Mouse (Mus musculus) thymus, adult 2 months (tissue): Measurements from ENCODE around the gene Bcdin3d. TPM values are rescaled to one million over a fixed set of nuclear protein-coding genes. Genes with fewer than 3 reads are reported as not detected.

ENCODE experiments used
- DNase-seq: peaks from one replicate; pipeline ENCODE4 v3.0.0; 2021
- H3K27ac ChIP-seq: fragments of 200-500 bp; 2 replicates; pipeline ENCODE4 v1.5.1; 2012; ENCODE audit warnings: low read length, control low read depth; ENCODE audit not compliant: control insufficient read depth, insufficient read depth
- H3K27me3 ChIP-seq: fragments of 200-500 bp; 2 replicates; pipeline ENCODE4 v1.6.1; 2012; ENCODE audit warnings: mild to moderate bottlenecking, low read length, moderate library complexity, mixed read lengths; ENCODE audit not compliant: control insufficient read depth, insufficient read depth
- H3K36me3 ChIP-seq: fragments of 200-500 bp; 2 replicates; pipeline ENCODE4 v1.6.1; 2012; ENCODE audit warnings: mild to moderate bottlenecking, low read length, moderate library complexity; ENCODE audit not compliant: control insufficient read depth, insufficient read depth
- H3K4me1 ChIP-seq: fragments of 200-500 bp; replicated peaks from 2 replicates; pipeline ENCODE4 v1.6.1; 2012; ENCODE audit warnings: low read length; ENCODE audit not compliant: control insufficient read depth, insufficient read depth
- H3K4me3 ChIP-seq: fragments of 200-500 bp; 2 replicates; pipeline ENCODE4 v1.5.1; 2012; ENCODE audit warnings: mild to moderate bottlenecking, low read length, control low read depth, moderate library complexity; ENCODE audit not compliant: control insufficient read depth, insufficient read depth
- CTCF ChIP-seq: fragments of 200-500 bp; IDR thresholded peaks from 2 replicates; pipeline ENCODE4 v1.5.1; 2012; ENCODE audit warnings: mild to moderate bottlenecking, control low read depth, low read length, moderate library complexity, borderline replicate concordance; ENCODE audit not compliant: control insufficient read depth, poor library complexity, insufficient read depth; ENCODE audit errors: extremely low read depth
- POLR2A ChIP-seq: fragments of 200-500 bp; IDR thresholded peaks from 2 replicates; pipeline ENCODE4 v1.6.1; 2012; ENCODE audit warnings: mild to moderate bottlenecking, low read length, control low read depth, moderate library complexity; ENCODE audit not compliant: control insufficient read depth, poor library complexity, insufficient read depth; ENCODE audit errors: extremely low read depth
- WGBS: fragments of 180-500 bp; shearing (Covaris S2); methylation state at CpG from one replicate; pipeline ENCODE4 v1.1.7; 2018; 5-methylcytosine and 5-hydroxymethylcytosine counted together
- polyA plus RNA-seq: library from polyadenylated mRNA; depleted of rRNA; stranded (reverse); fragments of >200 nt; gene quantifications from 2 replicates; pipeline ENCODE4 v1.2.3, GENCODE M21; 2012

The Bcdin3d gene
- polyA plus RNA-seq, 1 experiment, result 12.4 TPM

DNA sequence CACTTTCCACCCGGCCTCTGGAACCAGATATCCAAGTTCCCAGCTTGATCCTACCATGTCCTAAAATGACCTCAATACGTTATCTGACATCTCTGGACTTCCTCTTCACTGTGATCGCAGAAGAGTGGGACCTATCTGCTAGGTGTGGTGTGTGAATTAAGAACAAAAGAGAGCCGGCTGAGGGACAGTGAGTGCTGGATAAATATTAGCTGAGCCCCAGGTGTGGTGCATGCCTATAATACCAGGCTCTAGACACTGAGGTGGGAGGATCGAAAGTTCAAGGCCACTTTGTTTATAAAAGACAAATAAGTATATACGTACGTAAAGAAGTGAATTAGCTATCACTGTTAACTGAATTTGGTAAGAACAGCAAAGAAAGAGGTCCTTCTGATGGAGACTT lies 35.3 kb upstream of the Bcdin3d start:
- Histone ChIP-seq H3K27me3 (no peaks in the 10 kb centered on the region), H3K4me3 (no peak overlapping the region), H3K36me3 (no peaks in the 10 kb centered on the region), H3K27ac (no peak overlapping the region), H3K4me1 (no peaks in the 10 kb centered on the region)
- TF ChIP-seq CTCF (no peak), POLR2A (no peak)
- DNase-seq, result no peak
- 71% methylated on average over 7 of the region's 7 CpGs for WGBS

DNA sequence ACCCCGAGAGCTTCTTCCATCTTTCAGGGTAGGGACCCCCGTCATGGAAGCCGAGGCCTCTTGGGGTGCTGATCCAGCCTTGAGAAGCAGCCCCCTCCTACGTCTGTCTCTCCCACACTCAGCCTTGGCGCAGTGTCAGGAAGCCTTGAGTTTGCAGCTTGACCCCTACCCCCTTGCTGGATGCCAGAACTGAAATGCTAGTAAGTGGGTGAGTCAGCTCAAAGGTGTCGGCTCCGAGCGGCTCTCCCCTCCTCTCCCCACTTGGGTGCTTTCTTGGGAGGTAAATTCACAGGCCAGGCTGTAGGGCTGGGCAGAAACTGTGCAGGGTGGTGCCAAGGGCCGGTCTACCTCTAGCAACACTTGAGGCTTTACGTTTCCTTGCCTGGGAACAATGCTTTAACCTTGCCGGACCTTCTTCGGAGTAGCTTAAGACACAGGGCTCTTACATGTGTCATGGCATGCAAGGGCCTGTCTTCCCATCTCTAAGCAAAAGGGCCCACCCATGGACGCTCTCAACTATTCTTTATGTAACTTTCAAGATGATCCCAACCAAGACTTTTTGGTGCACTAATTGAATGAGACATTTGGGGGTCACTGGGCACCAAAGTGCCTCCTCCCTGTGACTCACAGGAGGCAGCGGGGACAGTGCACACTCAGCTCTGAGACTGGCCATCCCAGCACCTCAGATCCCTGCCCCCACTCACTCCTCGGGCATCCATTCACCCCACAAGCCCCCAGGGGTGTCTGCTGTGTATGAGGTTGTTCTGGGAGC lies 31.0 kb upstream of the Bcdin3d start:
- H3K27me3 ChIP-seq, result no peaks in the 10 kb centered on the region
- H3K4me3 ChIP-seq, result no peak overlapping the region
- no peaks in the 10 kb centered on the region for H3K4me1 ChIP-seq
- WGBS, result 87% methylated on average over 15 of the region's 15 CpGs
- H3K36me3 ChIP-seq, result no peaks in the 10 kb centered on the region
- DNase-seq, result no peak
- no peak for TF ChIP-seq CTCF
- TF ChIP-seq POLR2A, result no peak
- no peak overlapping the region for H3K27ac ChIP-seq

DNA sequence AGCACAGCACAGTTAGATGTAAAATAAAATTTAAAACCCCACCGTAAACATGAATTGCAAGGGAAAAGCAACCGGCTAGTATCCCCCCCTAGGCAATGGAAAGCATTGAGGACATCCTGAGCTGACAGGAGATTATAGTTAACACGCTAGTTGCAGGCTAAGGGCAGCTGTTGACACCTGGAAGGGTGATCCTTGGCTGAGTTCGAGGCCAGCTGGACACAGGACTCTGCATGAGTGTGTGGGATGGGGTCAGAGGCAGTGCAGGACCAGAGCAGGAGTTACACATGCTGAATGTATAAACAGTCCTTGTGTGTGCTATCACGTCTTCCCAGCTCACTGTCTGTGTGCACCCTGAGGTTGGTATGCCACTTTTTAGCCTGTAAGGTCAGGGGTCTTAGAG lies 28.7 kb upstream of the Bcdin3d start:
- TF ChIP-seq CTCF, result no peak
- no peak for TF ChIP-seq POLR2A
- Histone ChIP-seq H3K27ac (no peak overlapping the region), H3K27me3 (no peaks in the 10 kb centered on the region), H3K36me3 (no peaks in the 10 kb centered on the region), H3K4me3 (no peak overlapping the region), H3K4me1 (no peaks in the 10 kb centered on the region)
- 87% methylated on average over 5 of the region's 5 CpGs for WGBS
- DNase-seq, result no peak

DNA sequence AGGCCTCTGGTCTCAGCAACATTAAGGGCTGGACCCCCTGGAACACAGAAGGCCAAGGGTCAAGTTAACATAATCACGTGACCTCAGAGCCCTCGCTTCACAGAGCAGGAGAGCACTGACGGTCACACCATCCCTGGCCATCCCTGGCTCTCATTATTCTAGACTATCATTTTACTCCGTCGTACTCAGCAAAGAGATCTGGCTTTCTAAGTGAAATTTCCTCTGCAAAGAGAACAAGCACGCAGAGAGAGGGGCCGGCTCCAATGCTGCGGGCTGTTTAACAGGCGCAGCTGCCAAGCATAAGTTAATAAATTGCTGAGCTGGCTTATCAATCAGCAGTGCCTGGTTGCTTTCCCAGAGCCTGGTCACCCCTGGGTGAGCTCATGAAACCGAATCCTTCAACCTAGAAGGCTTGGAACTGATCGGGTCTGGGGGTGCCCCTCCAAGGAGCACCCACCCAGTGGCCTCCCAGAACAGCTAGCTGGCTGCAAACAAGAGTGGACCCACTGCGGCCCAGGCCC lies 27.8 kb upstream of the Bcdin3d start:
- no peaks in the 10 kb centered on the region for H3K4me1 ChIP-seq
- no peak overlapping the region for H3K4me3 ChIP-seq
- no peak overlapping the region for H3K27ac ChIP-seq
- TF ChIP-seq POLR2A (no peak), CTCF (no peak)
- no peak for DNase-seq
- 89% methylated on average over 12 of the region's 12 CpGs for WGBS
- H3K36me3 ChIP-seq, result no peaks in the 10 kb centered on the region
- H3K27me3 ChIP-seq, result no peaks in the 10 kb centered on the region

DNA sequence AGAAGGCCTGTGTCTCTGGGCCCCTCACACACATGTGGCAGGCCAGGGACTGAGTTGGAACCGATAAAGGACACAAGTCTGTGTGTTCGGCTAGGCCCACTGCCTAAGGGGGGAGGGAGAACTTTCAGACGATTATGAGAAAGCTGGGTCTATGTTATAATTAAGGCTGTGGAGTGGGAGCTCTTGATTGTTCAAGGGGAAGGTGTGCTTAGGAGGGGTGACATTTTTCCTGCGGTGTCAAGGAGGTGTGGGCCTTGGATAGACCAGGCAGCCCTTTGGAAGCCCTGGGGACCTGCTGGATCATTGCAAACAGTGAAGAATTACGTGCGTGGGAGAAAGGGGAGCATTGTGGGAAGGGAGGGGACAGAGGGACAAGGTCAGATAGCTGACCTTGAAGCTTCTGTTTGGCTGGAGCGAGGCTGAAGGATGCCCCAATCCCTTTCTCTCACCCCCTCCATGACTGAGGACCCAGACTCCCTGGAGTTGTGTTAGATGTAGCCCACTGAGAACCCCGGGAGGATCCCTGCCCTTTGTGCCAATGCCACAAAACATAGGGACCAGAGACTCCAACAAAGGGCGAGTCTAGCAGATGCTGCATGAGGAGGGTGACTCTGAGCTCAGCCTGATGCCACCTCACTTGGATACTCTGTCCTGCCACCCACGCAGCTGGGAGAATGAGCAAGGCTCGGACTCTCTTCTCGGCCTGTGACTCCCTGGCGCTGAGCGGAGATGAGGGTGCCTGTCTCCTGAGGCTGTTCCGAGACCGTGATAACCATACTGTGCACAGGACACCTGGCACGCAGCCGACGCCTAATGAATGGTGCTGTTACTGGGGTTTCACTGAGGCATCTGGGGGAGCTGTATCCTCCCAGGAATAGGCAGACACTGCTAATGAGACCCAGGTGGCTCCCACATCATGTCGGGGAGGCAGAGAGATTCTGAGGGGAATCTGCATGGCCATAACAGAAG lies 27.0 kb upstream of the Bcdin3d start:
- DNase-seq, result no peak
- TF ChIP-seq POLR2A, result no peak
- no peak for TF ChIP-seq CTCF
- Histone ChIP-seq H3K27me3 (no peaks in the 10 kb centered on the region), H3K4me1 (no peaks in the 10 kb centered on the region), H3K36me3 (no peaks in the 10 kb centered on the region), H3K4me3 (no peak overlapping the region), H3K27ac (no peak overlapping the region)
- WGBS, result 90% methylated on average over 20 of the region's 20 CpGs

DNA sequence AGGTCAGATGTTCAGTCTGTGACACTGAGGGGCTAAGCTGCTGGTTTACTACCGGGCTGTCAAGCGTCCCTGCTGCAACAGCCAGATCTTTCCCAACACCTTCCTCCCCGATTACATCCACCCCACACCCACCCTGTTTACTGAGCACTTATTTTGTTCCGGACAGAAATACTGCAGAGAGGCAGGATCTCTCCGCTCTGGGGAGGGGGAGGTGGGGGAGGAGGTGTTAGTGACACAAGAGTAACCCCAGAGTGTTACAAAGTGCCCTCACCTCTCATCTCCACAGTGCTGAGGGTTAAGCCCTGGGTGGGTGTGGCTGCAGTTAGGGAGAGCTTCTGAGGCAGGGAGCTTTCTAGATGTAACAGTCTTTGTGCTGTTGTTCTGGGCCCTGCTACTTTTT lies 25.8 kb upstream of the Bcdin3d start:
- DNase-seq, result no peak

More for the DNA sequence above, 25.8 kb upstream of the Bcdin3d start:
- no peaks in the 10 kb centered on the region for H3K4me1 ChIP-seq
- TF ChIP-seq POLR2A (no peak), CTCF (no peak)
- no peaks in the 10 kb centered on the region for H3K36me3 ChIP-seq
- H3K27ac ChIP-seq, result no peak overlapping the region
- WGBS, result 60% methylated on average over 5 of the region's 5 CpGs
- H3K4me3 ChIP-seq, result no peak overlapping the region
- no peaks in the 10 kb centered on the region for H3K27me3 ChIP-seq
